Mouse (Mus musculus) heart, postnatal 10 days (tissue): ENCODE results near the gene S1pr5. TPM values are rescaled to one million over a fixed set of nuclear protein-coding genes. Genes with fewer than 3 reads are reported as not detected.
A peak's percentile ranks its signal among the peaks of the same experiment; 100 is the strongest.
"Not testable (repeated sequence)": the region's sequence is repeated elsewhere in the genome, so short reads cannot be mapped to it uniquely, and the experiment has no call there.

Experiments
- DNase-seq, 2 experiments: peaks; one replicate each; pipeline ENCODE4 v3.0.0; 2021
- intact Hi-C: fragments of 180-260 bp; cut with DNase I; formaldehyde crosslinking; loops from one replicate; pipeline ENCODE4 v1.15.1; 2025
- total RNA-seq, 2 experiments: library from RNA; stranded (reverse); gene quantifications; 2 replicates each; pipeline ENCODE4 v1.2.3; 2021

The S1pr5 gene
- total RNA-seq, 2 experiments from 2014 or later = 0.41 to 0.50 TPM

DNA sequence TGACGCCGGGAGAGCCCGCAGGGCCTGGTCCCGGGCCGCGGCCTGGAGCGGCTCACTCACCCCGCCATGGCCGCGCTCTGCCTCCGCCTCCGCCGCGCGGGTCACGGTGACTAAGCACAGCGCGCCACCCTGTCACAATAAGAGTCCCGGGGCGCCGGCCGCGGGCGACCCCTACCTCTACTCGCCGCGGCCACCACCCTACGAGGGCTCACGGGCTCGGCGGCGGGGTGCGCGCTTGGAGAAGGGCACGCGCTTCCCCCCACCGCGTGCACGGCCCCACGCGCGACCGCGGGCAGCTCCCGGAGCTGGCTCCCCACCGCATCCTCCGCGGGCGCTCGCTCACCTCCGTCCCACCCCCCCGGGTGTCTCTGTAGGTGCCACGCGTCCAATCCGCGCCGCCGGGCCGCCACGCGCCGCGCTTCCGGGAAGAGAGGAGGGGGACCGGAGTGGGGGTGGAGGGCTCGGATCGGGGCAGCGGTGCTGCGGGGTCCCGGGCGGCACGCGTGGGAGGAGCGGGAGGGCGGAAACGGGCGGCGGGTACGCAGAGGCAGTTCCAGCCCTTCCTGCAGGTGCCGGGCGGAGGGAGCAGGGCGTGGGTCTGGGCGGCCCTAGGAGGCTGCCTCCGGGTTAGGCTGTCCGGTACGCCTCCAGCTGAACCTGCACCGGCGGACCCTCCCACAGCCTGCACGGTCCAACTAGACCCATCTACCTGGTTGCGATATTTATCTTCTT, 9.3 kb downstream of the S1pr5 start, which contains the start of gene Keap1:
Keap1 (minus strand) TSS at position 629 of the 732 bp plus-strand sequence.
- intact Hi-C loops = loop anchor here (1.0 to 5.0 kb wide), 3 partner anchors 26 to 118 kb away; partner anchors contain the start of genes Atg4d and Cdkn2d
- DNase-seq = peak; percentile 88 to 89

GRCm38 (mm10) chr9:21238004-21238732, 10.1 kb downstream of the S1pr5 start:
- peak; percentile 66 to 75 for DNase-seq
- intact Hi-C loops = loop anchor here (1.0 to 5.0 kb wide), 3 partner anchors 27 to 119 kb away; partner anchors contain the start of genes Atg4d and Cdkn2d

DNA sequence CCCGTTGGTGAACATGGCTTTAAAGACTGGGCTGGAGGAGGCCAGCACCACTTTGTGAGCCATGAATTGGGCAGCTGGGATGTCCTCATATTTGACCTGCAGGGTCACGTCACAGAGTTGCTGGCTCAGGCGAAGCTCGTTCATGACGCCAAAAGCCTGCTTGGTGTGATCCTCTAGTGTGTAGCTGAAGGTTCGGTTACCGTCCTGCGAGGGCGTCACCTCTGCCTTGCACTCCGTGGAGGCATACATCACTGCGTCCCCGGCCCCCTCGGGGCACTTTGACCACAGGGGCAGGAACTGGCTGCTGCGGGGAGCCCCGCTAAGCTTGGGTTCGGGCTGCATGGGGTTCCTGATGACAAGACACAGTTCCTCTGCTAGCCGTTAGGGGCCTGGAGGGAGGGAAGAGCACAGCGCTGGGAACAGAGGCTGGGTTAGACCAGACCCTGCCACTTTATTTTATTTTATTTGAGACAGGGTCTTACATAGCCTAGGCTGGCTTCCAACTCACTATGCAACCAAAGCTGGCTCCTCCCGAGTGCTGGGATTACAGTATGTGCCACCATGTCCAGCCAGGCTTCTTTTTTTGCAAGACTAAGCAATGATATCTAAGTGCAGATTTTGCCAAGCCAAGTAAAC, 10.8 kb downstream of the S1pr5 start:
- intact Hi-C loops = loop anchor here (1.0 to 5.0 kb wide), 3 partner anchors 28 to 120 kb away; partner anchors contain the start of genes Atg4d and Cdkn2d
- peak; percentile 50 to 52 for DNase-seq

DNA sequence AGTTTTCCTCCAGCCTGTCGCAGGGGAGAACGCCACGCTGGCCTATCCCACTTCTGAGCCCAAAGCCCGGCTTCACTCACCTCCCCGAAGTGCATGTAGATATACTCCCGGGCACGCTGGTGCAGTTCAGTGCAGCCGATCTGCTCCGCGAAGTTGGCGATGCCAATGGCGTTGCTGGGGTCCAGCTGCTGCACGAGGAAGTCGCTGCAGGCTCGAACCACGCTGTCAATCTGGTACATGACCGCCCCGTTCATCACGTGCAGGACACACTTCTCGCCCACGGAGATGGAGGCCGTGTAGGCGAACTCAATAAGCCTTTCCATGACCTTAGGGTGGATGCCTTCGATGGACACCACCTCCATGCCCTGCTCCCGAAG, 11.3 kb downstream of the S1pr5 start:
- intact Hi-C loops = loop anchor here (5.0 kb wide), 1 partner anchor 120 kb away; no protein-coding TSS in a partner anchor

GRCm38 (mm10) chr9:21235341-21235740, 12.9 kb downstream of the S1pr5 start:
- intact Hi-C loops = loop anchor here (5.0 kb wide), 1 partner anchor 122 kb away; no protein-coding TSS in a partner anchor
- no peak for DNase-seq

More for the DNA sequence above, 11.3 kb downstream of the S1pr5 start:
- DNase-seq = no peak

- intact Hi-C loops = no loop called here
- no peak for DNase-seq
Observed at GRCm38 (mm10) chr9:21233805-21234204, 14.4 kb downstream of the S1pr5 start.

- intact Hi-C loops = no loop called here
- no peak for DNase-seq
Observed at GRCm38 (mm10) chr9:21233366-21233765, 14.9 kb downstream of the S1pr5 start.

GRCm38 (mm10) chr9:21232867-21233266, 15.4 kb downstream of the S1pr5 start:
- intact Hi-C loops = no loop called here
- DNase-seq = no peak

DNA sequence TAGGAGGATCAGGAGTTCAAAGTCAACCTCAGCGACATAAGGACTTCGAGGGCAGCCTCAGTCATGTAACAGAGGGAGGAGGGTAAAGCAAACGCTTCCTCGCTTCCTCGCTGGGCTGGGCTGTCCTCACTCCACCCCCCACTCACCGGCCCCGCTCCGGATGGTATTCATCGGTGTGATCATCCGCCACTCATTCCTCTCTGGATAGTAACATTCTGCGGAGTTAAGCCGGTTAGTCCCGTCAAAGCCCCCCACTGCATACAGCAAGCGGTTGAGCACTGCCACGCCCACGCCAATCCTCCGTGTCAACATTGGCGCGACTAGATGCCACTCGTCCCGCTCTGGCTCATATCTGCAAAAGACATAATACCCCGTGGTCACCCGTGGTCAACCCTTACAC, 16.7 kb downstream of the S1pr5 start:
- no peak for DNase-seq
- intact Hi-C loops = no loop called here

GRCm38 (mm10) chr9:21227342-21227741, 20.9 kb downstream of the S1pr5 start:
- intact Hi-C loops = no loop called here
- DNase-seq = no peak

DNA sequence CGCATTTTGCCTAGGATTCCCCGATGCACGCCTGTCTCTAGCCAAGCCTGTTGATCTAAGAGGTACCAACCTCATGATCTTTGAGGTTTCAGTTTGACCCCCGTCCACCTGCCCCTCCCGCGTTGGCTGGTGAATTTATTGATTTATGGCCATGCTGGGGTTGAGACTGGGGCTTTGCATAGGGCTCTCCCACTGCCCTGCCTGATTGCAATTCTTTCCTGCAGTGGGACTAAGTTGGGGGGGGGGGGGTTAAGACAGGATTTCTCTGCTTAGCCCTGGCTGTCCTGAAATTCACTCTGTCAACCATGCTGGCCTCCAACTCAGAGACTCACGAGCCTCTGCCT, 22.9 kb downstream of the S1pr5 start:
- DNase-seq = no peak
- intact Hi-C loops = no loop called here

DNA sequence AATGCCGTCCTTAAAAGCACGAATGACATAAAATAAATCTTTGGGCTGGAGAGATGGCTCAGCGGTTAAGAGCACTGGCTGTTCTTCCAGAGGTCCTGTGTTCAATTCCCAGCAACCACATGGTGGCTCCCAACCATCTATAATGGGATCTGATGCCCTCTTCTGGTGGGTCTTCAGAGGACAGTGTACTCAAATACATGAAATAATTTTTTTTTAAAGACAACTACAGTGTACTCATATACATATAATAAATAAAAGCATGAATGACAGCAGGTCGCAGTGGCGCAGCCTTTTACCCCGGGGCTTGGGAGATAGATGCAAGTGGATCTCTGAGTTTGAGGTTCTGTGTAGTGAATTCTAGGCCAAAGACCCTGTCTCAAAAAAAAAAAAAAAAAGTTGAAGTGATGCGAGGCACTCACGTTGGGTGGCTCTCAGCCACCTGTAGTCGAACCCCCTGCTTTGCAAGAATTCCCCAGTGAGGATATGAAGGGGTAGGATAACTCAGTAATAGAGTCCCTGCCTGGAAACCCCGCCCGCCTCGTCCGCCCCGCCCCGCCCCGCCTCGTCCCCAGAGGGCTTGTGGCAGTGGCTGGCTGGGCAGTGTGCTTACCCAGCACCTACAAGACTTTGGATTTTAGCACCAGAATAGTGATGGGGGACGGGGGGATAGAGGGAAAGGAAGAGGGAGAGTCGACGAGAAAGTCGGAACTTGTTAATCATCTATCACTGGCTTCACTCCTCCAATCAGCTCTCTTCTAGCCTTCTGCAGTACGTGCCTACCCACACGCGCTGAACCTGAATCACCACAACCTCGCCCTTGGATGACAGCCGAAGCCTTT, 23.4 kb downstream of the S1pr5 start:
- intact Hi-C loops = no loop called here
- DNase-seq = peak; percentile 45 to 58

DNA sequence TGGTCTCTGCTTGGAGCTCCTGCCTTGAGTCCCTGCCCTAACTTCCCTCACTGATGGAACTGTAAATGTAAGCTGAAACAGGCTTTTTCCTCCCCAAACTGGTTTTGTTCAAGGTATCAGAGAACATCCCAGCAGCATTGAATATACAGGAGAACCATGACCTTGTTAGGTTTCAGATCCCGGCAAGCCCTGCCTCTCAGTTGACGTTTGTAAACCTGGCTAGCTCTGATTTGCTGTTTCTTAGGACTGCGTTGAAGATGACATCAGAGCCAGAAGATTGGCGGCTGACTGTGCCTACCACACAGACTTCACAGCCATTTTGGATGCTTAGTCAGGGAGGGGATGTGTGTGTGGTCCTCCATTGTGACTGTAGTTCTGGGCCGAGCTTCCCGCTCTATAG, 24.3 kb downstream of the S1pr5 start:
- intact Hi-C loops = loop anchor here (2.0 kb wide), 1 partner anchor 133 kb away; no protein-coding TSS in a partner anchor

GRCm38 (mm10) chr9:21223490-21223889, 24.8 kb downstream of the S1pr5 start:
- DNase-seq = not testable (repeated sequence)
- intact Hi-C loops = loop anchor here (2.0 kb wide), 1 partner anchor 133 kb away; no protein-coding TSS in a partner anchor

More for the DNA sequence above, 24.3 kb downstream of the S1pr5 start:
- no peak for DNase-seq

DNA sequence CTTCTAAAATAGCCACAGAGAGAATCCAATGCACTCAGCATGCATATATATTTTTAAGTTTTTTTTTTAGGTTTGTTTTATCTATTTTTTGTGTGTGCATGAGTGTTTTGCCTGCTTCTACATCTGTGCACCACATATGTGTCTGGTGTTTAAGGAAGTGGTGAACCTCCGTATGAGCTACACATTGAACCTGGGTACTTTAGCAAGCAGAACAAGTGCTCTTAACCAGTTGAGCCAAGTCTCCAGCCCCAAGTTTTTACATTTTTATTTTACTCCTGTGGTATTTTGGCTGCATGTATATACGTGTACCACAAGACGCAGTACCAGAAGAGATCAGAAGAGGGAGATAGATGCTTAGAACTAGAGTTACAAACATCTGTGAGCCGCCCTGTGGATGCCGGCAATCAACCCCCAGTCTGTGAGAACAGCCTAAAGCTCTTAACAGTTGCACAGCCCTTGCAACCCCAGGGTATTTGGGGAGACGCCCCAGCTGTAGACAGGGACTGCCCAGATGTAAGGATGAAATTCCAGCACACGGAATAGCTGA, 26.8 kb downstream of the S1pr5 start:
- intact Hi-C loops = no loop called here
- DNase-seq = peak; percentile 46 to 70

DNA sequence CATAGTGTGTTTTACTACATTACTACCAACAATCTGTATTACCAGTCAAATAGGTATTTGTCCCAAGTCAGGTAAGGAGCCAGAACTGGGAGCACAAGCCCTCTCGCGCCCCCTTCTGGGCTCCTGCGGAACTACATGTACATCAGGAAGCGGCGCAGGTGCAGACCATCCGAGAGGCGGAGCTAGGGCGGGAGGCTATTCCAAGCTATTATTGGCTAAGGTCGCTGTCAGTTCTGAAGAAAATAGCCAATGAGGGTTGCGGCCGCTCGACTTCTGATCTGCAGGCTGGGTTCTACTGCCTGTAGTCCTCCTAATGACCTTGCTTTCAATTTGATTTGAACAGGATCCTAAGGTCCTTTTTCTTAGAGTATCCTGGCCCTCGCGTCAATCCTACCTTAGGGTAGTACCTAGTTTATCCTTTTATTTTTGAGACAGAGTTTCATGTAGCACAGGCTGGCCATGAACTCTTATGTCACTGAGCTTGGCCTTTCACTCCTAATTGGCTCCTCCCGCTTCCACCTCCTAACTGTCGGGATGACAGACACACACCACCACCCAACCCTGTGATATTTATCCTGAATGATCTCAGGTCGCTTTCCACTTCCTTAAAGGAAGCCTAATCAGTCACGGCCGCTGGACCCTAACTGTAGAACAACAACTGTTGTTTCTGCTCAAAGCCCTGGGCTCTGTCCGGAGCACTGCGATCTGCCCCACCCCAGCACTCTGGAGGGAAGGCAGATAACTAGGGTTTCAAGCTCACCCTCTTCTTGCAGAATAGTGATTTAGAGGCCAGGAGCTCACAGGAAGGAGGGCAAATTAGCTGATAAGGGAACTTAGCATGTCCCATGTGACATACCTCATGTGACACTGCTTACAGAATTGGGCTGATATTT, 27.5 kb downstream of the S1pr5 start:
- peak; percentile 93 to 94 for DNase-seq
- intact Hi-C loops = no loop called here

GRCm38 (mm10) chr9:21219820-21220219, 28.4 kb downstream of the S1pr5 start:
- intact Hi-C loops = loop anchor here (5.0 kb wide), 1 partner anchor 68 kb away; no protein-coding TSS in a partner anchor
- no peak for DNase-seq

DNA sequence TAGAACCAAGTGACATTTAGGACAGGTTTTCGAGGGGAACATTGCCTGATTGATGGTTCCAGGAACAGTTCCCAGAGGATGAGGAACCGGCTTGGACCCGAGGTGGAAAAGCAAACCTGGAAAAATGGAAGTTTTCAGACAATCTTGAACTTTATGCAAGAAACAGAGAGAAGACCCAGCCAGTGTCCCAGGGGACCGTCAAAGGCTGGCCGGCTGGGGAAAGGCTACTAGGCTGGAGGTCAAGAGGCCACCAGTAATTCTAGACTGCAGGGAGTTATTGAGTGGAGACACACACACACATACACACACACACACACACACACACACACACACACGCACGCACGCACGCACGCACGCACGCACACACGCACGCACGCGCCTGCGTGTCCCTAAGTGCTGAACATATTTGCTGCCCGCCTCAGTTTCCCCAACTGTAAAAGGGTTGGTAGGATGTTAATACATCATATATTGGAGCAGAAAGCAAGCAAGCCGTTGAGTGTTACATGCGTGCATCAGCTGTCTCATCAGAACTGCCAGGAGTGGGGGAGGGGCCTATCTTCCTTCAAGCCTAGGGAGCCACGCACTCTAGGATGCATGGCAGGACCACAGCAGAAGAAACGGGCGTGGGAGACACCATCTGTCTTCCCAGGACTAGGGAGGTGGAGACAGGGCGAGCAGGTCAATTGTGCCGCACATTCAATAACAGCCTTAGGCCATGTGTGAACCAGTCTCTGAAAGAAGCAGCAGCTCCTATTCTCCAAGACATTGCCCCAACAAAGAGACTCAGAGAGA, 32.0 kb downstream of the S1pr5 start:
- intact Hi-C loops = loop anchor here (5.0 kb wide), 1 partner anchor 64 kb away; no protein-coding TSS in a partner anchor
- no peak for DNase-seq
